Mouse (Mus musculus): ENCODE data around the gene Ankra2.
A peak's percentile ranks its signal among the peaks of the same experiment; 100 is the strongest.

Gene Ankra2

DNA sequence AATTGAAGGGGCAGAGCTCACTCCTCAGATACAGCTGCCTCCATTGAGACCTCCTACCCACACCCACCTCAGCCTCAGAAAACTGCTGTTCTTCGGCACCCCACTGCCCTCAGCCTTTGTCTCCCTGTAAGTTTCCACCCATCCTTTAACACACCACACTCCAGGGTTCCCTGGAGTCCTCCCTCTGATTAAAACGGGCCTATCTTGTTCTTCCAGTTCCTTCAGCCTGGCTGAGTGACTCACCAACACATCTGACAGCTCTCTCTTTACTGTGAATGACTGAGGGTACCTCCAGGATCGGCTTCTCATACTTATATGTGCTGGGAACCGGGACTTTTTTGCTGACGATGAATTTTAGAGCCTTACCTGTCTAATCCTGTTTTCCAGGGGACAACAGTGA is 33.2 kb downstream of the Ankra2 start:
- no peak for DNase-seq (ENCODE audit: inconsistent ontology term)

DNA sequence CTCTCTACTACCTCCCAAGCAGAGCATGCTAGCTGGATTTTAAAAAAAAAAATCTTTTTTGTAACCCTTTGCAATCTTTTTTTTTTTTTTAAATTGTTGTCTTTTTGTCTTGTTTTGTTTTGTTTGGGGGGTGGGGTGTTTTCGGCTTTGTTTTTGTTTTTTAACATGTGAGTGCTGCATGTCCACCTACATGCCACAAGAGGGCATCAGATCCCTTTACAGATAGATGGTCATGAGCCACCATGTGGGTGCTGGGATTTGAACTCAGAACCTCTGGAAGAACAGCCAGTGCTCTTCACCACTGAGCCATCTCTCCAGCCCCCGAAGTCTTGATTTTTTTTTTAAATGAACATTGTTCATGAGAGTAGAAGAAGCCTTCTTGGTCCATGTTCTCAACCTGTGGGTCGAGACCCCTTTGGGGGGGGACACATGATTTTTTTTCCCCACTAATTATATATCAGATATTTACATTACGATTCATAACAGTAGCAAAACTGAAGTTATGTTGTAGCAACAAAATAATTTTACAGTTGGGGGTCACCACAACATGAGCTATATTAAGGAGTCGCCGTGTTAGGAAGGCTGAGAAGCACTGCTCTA is 35.1 kb downstream of the Ankra2 start:
- DNase-seq (ENCODE audit: inconsistent ontology term): no peak

DNA sequence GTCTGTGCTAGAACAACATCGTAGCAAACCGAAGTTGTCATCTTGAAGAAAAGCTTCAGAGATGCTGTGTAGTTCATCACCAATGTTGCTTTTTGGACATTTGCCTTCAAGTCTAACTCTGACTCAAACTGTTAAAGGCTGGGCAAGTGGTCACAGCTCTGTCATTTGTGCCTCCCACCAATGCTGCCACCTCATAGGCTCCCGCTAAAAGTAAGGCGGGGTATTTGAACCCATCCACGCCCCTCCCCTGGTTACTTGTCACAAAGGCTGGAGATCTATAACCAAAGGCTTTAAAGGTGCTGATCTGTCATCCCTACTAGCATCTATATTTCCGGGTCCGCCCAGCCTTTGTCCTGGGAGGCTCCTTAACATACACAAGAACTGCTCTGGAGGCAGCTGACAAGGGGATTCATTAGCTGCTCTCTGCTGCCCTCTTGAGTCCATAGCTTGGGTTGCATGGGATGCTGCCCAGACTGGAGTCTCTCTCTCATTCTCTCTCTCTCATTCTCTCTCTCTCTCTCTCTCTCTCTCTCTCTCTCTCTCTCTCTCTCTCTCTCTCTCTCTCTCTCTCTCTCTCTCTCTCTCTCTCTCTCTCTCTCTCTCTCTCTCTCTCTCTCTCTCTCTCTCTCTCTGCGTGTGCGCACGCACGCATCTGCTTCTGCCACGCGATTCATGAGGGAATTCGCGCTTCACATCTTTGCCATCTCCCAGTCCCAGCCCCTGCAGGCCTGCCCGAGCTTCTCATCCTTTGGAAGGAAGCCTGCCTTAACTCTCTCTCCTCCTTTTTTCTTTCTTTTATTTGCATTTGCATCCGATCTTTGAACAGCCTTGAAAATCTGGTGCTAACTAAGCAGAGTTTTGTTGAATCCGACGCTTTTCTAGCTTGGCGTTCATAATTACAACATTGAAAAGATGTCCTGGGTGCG is 36.2 kb downstream of the Ankra2 start:
- DNase-seq (ENCODE audit: inconsistent ontology term): peak; percentile 77

DNA sequence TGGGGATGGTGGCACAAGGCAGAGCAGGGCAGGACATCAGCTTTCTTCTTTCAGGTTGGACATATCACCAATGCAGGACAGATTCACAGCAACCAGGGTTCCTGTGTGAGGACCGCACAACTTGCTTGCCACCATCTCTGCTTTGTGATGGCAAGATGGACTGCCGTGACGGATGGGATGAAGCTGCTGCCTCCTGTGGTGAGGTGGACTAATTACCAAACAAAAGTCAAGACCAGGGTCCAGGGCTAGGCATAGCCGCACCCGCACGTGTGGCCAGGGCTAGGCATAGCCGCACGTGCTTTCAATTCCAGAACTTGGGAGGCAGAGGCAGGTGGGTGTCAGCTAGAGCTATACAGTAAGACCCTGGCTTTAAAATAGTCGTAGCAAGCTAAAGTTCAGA is 42.4 kb downstream of the Ankra2 start:
- DNase-seq (ENCODE audit: inconsistent ontology term): no peak

DNA sequence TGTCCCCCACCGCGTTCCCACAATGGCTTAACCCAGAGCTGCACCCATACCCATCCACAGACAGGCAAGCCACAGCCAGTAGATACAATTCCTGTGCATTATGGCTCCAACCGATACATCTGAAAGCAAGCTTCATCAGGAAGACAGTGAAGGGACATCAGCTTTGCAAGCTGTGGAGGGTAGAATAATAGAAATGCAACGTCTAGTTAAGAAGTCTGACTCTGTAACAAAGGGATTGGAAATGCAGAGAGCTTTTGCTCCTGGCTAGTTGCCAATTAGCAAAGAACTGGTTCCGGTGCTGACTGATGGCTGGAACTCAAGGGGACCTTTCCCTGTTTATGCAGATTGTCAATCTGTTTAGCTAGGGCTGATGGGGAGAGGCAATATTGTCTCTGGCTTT is 43.5 kb downstream of the Ankra2 start:
- DNase-seq (ENCODE audit: inconsistent ontology term): no peak

DNA sequence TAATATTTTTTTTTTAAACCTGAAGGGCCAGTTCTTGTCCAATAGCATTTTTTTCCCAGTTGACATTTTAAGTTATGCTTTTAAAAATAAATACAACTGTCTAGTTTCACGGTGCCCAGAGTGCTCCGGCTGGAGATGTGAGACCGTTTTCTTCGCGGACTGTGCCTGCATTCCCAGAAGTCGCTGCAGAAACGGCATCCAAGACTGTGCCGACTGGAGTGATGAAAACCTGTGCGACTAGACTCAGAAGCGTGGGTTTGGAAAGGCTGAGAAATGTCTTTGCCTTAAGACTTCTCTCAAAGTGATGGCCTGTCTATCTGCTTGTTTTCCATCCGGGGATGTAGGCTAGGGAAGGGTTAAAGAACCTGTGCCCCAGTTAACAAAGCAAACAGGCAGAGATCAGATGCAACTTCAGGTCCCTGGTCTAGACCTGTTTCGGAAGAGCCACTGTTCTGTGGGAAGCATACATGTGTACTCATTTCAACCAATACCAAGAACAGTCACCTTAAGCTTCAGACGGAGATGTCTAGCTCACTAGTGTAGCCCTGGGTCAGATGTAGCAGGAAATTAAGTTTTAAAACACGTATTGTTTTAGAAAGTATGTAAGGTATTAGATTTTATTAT is 44.1 kb downstream of the Ankra2 start:
- DNase-seq (ENCODE audit: inconsistent ontology term): no peak

DNA sequence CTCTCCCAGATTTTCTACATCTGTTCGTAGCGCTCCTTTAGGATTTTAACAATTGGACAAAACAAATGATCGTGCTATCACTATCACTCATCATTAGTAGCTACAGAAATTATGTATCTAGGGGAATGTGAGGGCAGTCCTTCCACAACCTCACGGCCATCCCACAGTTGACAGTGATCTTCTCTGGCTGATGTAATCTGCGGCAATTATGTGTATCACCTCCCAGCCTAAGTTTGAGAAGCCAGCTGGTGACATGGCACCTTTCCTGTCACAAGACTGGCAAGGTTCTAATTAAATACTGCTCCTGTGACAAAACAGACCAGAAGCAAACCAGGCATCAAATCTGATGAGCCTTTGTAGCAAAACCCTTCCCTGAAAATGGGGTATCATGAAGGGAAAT is 45.1 kb downstream of the Ankra2 start:
- no peak for DNase-seq (ENCODE audit: inconsistent ontology term)

DNA sequence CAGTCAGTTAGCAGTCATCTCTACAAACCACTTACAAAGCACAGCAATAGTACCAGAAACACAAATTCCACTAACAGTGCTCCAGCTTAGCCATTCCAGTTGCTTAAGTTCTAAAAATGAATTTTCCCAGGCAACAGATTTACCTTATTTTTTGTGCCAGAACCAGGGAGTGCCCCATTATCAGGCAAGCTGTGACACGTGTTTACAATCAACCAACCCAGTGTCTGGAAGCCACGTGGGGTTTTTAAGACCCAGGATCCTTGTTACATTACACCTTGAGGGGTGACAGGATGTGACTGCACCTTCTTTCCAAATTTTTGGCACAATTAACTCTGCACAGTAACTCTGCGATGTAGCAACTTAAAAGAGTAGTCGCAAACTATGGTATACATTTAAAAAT is 45.9 kb downstream of the Ankra2 start:
- no peak for DNase-seq (ENCODE audit: inconsistent ontology term)

DNA sequence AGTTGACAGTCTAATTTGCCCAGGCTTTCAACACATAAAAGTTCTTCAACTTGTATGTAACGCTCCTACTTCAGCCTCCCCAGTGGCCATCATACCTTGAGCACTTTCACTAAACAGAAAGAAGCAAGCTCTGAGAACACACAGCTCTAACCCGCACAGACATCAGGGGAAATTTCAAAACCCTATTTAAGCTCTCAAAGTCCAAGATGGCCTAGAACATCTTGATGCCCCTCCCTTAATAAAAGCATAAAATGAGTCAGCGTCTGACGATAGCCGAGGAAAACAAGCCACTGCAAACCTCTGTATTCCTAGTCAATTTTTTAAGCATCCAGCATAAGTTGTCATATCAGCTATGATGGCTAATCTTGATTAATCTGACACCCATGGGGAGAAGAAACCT is 48.7 kb downstream of the Ankra2 start:
- no peak for DNase-seq (ENCODE audit: inconsistent ontology term)

DNA sequence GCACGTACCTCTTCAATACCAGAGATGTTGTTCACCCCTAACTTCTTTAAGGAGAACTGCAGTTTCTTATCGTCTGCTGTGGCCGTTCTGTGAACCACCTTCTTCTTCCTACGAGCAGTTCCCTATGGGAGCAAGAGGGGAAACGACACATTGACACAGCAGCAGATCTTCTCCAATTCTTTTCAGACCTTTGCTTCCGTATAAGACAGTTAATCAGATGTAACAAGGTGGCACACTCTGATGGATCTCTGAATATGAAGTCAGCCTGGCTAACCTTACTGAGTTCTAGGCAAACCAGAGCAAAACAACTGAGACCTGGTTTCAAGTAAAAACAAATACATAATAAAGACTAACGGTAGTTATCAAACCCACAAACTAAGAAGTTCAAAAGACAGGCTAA is 50.8 kb downstream of the Ankra2 start:
- no peak for DNase-seq (ENCODE audit: inconsistent ontology term)

DNA sequence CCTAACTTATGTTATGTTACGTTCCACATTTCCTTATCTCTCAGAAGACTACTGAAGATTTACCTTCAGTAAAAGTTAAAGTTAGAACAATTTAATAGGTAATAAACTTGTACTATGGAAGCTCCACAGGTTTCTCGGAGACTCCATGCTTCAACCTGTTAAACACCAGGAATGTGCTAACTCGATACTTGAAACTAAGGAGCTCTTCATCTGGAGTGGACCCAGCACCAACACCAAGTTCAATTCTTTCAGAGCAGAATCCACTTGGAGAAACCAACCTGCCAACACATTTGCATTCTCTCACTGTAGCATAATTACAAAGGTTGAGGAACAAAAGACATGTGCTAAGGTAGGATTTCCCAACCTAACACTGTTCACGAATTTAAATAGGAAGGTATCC is 52.2 kb downstream of the Ankra2 start:
- no peak for DNase-seq (ENCODE audit: inconsistent ontology term)

DNA sequence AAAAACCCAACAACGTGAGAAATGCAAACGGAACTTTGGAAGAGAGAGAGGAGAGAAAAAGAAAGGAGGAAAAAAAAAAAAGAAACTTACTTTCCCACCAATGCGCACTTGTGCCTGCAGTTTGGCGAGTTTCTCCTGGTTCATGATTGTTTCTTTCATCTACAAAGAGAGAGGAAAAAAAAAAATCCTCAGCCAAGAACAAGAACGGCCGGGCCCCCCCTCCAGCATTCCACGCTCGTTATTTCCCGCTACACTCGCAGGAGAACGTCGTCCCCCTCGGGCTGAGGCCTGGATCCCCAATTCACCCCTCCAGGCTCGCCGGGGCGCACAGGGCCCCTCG is 53.2 kb downstream of the Ankra2 start:
- DNase-seq (ENCODE audit: inconsistent ontology term): no peak

DNA sequence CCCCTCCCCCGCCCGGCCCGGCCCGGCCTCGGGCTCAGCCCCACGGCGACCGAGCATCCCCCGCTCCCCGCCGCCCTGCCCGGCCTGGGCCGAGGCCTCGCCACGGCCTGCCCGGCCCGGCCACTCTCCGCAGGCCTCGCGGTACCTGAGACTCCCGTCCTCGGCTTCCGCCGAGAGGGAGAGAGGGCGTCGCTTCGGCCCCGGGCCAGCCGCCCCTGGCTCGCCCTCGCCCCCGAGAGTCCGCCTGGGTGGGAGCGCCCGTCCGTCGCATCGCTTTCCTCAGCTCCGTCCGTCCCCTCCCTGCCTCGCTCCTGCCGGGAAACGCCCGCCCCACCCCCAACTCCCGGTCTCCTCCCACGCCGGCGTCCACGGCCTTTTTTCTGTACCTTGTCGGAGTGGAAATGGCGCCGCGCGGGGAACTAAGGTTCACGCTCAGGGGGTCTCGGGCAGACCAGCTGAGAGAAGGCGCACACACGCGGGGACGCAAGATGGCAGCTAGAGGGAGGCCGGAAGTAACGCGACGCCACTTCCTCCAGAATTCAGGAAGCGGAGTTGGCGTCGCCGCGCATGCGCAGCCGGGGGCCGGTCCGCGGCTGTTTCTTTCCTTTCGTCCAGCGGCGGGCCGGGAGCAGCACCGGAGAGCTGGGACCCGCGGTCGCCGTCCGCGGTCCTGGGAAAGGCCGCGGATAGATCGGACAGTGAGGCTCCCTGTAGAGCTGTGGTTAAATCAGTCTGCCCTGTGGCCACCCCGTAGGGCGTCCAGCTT is 53.8 kb downstream of the Ankra2 start, which contains the start of gene Btf3:
TSS of gene Btf3 (minus strand) at position 527 of the 766 bp plus-strand sequence.
- DNase-seq (ENCODE audit: inconsistent ontology term): peak; percentile 97

DNA sequence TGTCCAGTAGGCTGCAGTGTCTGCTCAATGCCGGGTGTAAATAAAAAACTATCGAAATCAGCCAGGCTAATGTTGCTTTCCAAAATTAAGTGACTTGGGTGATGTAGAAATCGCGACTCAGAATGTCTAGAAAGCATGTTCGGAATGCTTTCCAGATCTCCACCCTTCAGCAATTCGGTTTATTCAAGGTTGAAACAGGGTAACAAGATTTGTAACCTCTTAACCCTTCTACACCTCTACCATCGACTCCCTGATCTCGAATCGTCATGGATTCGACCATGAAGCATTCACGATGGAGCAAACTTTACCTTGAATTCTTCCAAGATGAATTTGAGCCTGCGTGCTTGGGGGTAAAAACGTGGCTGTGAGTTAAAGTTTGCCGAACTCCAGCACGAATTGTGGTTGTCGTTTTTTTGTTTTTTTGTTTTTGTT is 54.4 kb downstream of the Ankra2 start:
- DNase-seq (ENCODE audit: inconsistent ontology term): no peak

DNA sequence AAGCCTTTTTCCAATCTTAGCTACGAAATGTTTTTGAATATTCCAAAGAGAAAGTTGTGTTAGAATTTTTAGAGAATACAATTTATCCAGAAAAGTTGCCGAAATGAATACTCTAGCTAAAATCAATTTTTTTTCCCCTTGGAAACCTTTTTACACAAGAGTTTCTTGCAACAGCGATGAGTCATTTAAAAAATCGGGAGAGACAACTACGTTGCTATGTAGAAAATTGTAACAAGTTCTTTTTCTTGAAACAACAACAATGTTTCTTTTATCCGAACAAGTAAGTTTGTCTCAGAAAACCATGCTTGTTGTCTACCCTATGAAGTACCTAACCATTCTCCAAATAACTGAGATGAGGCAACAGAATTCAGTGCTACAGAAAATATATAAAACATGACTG is 55.0 kb downstream of the Ankra2 start:
- no peak for DNase-seq (ENCODE audit: inconsistent ontology term)
